ENCODE assay signal across 17 mouse cellular contexts in genomic region chr10:80813366-80813765, GRCm38 (mm10). TPM values are rescaled to one million over a fixed set of nuclear protein-coding genes. Genes with fewer than 3 reads are reported as not detected.
DNase-seq lines count a peak whose midpoint lies in the region; ATAC-seq lines count a peak whose summit lies in the region.
"Had no signal": no experiment of that assay in that cellular context is flagged by ENCODE, and none has a peak within 500 bp of the region (broad histone marks: within the 10 kb centered on the region; RNA-seq: fewer than 3 reads in every experiment).

TSS of gene Jsrp1 (minus strand) at chr10:80813498.

- H3K4me1 ChIP-seq in heart, embryonic 10.5 days, result peaks cover 30% of the 10 kb centered on the region
- peaks cover 42% of the 10 kb centered on the region for H3K4me1 ChIP-seq in megakaryocyte, embryonic 14.5 days

- no peak for DNase-seq in heart, embryonic 10.5 days (ENCODE audit: low spot score)
- DNase-seq in heart, adult 18-20 months, result no peak
- DNase-seq in gastrocnemius, postnatal 25 days, result peak; percentile 75
- DNase-seq in MN1 (ENCODE audit: low spot score), result no peak
- DNase-seq: adrenal gland, adult 2 months; cerebellum, adult 18-20 months; forebrain, postnatal 0 days; lung, embryonic 14.5 days had no signal

- H3K36me3 ChIP-seq in heart, embryonic 10.5 days, result no peaks in the 10 kb centered on the region
- no peaks in the 10 kb centered on the region for H3K36me3 ChIP-seq in megakaryocyte, embryonic 14.5 days (replicated peaks; ENCODE audit: low read length)

- 40% methylated on average over 4 of the region's 4 CpGs for WGBS in heart, embryonic 10.5 days

- peak within 1 kb of the TSS; percentile 38 for H3K27ac ChIP-seq in heart, embryonic 10.5 days
- H3K27ac ChIP-seq: kidney, postnatal 0 days had no signal

- no peak for ATAC-seq in megakaryocyte, adult 5-6 weeks (ENCODE audit: poor library complexity, severe bottlenecking)
- ATAC-seq in megakaryocyte progenitor cell, adult 5-6 weeks (replicated peaks; ENCODE audit: poor library complexity), result no peak
- ATAC-seq: forebrain, postnatal 0 days; inflammation-experienced regulatory T-cells, adult 6 months had no signal

- no peak within 1 kb of the TSS for H3K4me3 ChIP-seq in heart, embryonic 10.5 days
- H3K4me3 ChIP-seq in megakaryocyte, embryonic 14.5 days (replicated peaks), result peak within 1 kb of the TSS; percentile 1

- peaks cover 7% of the 10 kb centered on the region for H3K27me3 ChIP-seq in heart, embryonic 10.5 days (ENCODE audit: insufficient read depth, poor library complexity, severe bottlenecking)
- peaks cover 44% of the 10 kb centered on the region for H3K27me3 ChIP-seq in megakaryocyte, embryonic 14.5 days (replicated peaks)

- H3K9me3 ChIP-seq in heart, embryonic 10.5 days, result no peaks in the 10 kb centered on the region
- no peaks in the 10 kb centered on the region for H3K9me3 ChIP-seq in megakaryocyte, embryonic 14.5 days

RNA-seq across cellular contexts. Expression of gene Jsrp1, which starts in this region (rescaled TPM):
- 7.9 and 8.8 TPM in 2 replicates for polyA plus RNA-seq in heart, embryonic 10.5 days (2016; fragmentation: Nextera tagmentation; extraction: Ambion mirVana)
- total RNA-seq in heart, adult 18-20 months (2021), result under 1 TPM; 0.41 to 0.69 TPM
- not detected in 2 replicates for polyA plus RNA-seq in megakaryocyte, embryonic 14.5 days (2012; ENCODE audit: insufficient read depth, low replicate concordance)
- not detected in 2 replicates for total RNA-seq in megakaryocyte, adult 5-6 weeks (2015)
- not detected in 2 replicates for total RNA-seq in megakaryocyte, adult 5-6 weeks (2017)
- total RNA-seq in gastrocnemius, postnatal 25 days (2021), result 100 to 1,000 TPM; 395 to 415 TPM
- total RNA-seq in megakaryocyte progenitor cell, adult 5-6 weeks (2015), result not detected in 2 replicates
- not detected in 2 replicates for total RNA-seq in megakaryocyte progenitor cell, adult 5-6 weeks (2017)
- total RNA-seq: granulocyte monocyte progenitor cell, adult 5-6 weeks; liver, adult 2 months; monocyte, adult 5-6 weeks had no signal
- polyA plus RNA-seq: inflammation-experienced regulatory T-cells, adult 6 months; liver, adult 2 months; small intestine, adult 2 months had no signal

Comparison
In these comparisons a context has a peak if more than half of its experiments do, and no peak if none do; other contexts are left out.
1. RNA of gene Jsrp1 (total RNA-seq): 395 to 415 TPM in gastrocnemius, postnatal 25 days; 0.41 to 0.69 TPM in heart, adult 18-20 months, not detected in megakaryocyte, adult 5-6 weeks and not detected in megakaryocyte progenitor cell, adult 5-6 weeks; every median in the first group is over 100 times any median in the second.